Mouse (Mus musculus) liver, embryonic 13.5 days (tissue): ENCODE data around the gene Grsf1. TPM values are rescaled to one million over a fixed set of nuclear protein-coding genes. Genes with fewer than 3 reads are reported as not detected.
A peak's percentile ranks its signal among the peaks of the same experiment; 100 is the strongest.

Source experiments
- ATAC-seq: fragments of 200-750 bp; cut with Nextera tagmentation; 2 replicates; pipeline ENCODE4 v1.8.0; 2017; ENCODE audit warnings: low read depth, mild to moderate bottlenecking, moderate number of reproducible peaks, moderate library complexity
- DNase-seq: peaks from one replicate; pipeline ENCODE4 v3.0.0; 2022
- H3K27ac ChIP-seq: fragments of 300-500 bp; sonication (generic); 2 replicates; pipeline ENCODE4 v1.5.1; 2015; ENCODE audit warnings: moderate library complexity, mild to moderate bottlenecking, inconsistent platforms
- H3K27me3 ChIP-seq: fragments of 300-500 bp; sonication (generic); 2 replicates; pipeline ENCODE4 v1.6.1; 2015; ENCODE audit warnings: mild to moderate bottlenecking, inconsistent platforms
- H3K36me3 ChIP-seq: fragments of 300-500 bp; sonication (generic); 2 replicates; pipeline ENCODE4 v1.6.1; 2015; ENCODE audit warnings: mild to moderate bottlenecking, inconsistent platforms
- H3K4me1 ChIP-seq: fragments of 300-500 bp; sonication (generic); replicated peaks from 2 replicates; pipeline ENCODE4 v1.6.1; 2015; ENCODE audit warnings: inconsistent platforms
- H3K4me2 ChIP-seq: fragments of 300-500 bp; sonication (generic); 2 replicates; pipeline ENCODE4 v1.6.1; 2015; ENCODE audit warnings: inconsistent platforms, mild to moderate bottlenecking, moderate library complexity
- H3K4me3 ChIP-seq: fragments of 300-500 bp; sonication (generic); replicated peaks from 2 replicates; pipeline ENCODE4 v1.5.1; 2015; ENCODE audit warnings: mild to moderate bottlenecking, inconsistent platforms
- H3K9ac ChIP-seq: fragments of 300-500 bp; sonication (generic); 2 replicates; pipeline ENCODE4 v1.6.1; 2015; ENCODE audit warnings: mild to moderate bottlenecking, inconsistent platforms
- H3K9me3 ChIP-seq: fragments of 300-500 bp; sonication (generic); replicated peaks from 2 replicates; pipeline ENCODE4 v1.6.1; 2016; ENCODE audit warnings: inconsistent platforms
- WGBS: fragments of 180-500 bp; shearing (Covaris S2); methylation state at CpG from one replicate; pipeline ENCODE4 v1.1.7; 2015; ENCODE audit not compliant: insufficient replicate concordance; 5-methylcytosine and 5-hydroxymethylcytosine counted together
- polyA plus RNA-seq: library from polyadenylated mRNA; unstranded; fragments of >200 nt; fragmentation: Nextera tagmentation; extraction: Ambion mirVana; gene quantifications from 2 replicates; pipeline ENCODE4 v1.2.1, GENCODE M21; 2015

The Grsf1 gene
- polyA plus RNA-seq, 1 experiment from 2014 or later, result 29.5 TPM

DNA sequence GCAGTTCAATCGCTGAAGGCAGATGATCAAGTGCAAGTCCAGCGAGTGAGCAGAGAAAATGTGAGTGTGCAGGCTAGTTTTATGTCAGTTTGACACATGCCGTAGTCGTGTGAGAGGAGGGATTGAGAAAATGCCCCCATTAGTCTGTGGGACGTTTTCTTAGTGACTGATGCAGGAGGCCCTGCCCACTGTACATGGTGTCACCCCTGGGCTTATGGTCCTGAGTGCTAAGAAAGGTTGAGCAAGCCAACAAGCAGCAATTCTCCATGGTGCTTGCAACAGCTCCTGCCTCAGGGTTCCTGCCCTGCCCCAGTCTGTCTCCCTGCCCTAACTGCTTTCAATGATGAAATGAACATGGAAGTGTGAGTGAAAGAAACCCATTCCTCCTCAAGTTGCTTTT is 23.4 kb downstream of the Grsf1 start:
- DNase-seq (no peak), ATAC-seq (no peak)
- H3K9ac ChIP-seq, result no peak overlapping the region
- no peaks in the 10 kb centered on the region for H3K27me3 ChIP-seq
- H3K36me3 ChIP-seq, result peaks cover 24% of the 10 kb centered on the region
- H3K9me3 ChIP-seq, result no peaks in the 10 kb centered on the region
- WGBS, result 72% methylated on average over 5 of the region's 5 CpGs
- H3K4me2 ChIP-seq, result no peak overlapping the region
- H3K27ac ChIP-seq, result no peak overlapping the region
- H3K4me3 ChIP-seq, result no peak overlapping the region
- H3K4me1 ChIP-seq, result peaks cover 21% of the 10 kb centered on the region

DNA sequence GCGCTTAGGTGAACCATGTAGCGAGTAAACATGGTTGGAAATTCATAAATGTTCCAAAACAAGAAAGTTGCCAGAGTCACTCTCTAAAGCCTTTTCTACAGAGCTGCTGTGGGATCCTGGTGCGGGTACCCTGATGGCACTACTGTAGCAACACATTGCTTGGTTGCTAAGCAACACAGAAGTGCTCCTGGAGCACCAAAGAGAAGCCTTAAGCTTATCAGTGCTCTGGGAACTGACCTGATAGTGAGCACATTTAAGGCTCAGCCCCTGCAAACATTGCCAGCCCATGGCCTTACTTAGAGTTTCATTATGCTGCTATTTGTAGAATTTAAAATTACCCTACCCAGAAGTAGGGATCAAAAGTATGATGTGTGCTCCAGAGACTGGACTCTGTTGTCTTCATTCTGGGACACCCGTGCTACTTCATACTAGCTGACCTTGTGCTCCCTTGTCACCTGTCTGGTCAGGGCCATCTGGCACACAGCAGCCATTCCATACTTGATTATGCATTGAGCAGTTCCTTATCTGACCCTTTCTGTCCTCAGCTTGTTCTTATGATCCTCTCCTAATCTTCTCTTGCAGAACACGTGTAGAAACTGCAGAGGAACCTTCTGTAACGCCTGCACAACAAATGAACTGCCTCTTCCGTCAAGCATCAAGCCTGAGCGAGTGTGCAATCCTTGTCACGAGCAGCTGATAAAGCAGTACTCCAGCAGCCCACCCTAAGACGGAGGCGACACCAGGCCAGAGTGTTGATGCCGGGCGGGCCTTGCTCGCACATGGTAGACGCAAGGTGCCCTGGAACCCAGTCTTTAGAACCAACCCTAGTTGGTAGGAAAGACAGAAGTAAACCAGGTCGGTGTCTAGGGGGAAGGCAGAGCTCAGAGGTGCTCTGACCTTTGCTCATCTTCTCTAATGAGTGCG is 26.5 kb downstream of the Grsf1 start:
- Histone ChIP-seq H3K4me3 (no peak overlapping the region), H3K36me3 (peaks cover 29% of the 10 kb centered on the region), H3K9me3 (no peaks in the 10 kb centered on the region), H3K4me1 (peaks cover 21% of the 10 kb centered on the region), H3K27ac (no peak overlapping the region), H3K9ac (no peak overlapping the region), H3K4me2 (no peak overlapping the region), H3K27me3 (no peaks in the 10 kb centered on the region)
- ATAC-seq (peak; percentile 88), DNase-seq (peak; percentile 23)
- WGBS, result 46% methylated on average over 17 of the region's 17 CpGs

DNA sequence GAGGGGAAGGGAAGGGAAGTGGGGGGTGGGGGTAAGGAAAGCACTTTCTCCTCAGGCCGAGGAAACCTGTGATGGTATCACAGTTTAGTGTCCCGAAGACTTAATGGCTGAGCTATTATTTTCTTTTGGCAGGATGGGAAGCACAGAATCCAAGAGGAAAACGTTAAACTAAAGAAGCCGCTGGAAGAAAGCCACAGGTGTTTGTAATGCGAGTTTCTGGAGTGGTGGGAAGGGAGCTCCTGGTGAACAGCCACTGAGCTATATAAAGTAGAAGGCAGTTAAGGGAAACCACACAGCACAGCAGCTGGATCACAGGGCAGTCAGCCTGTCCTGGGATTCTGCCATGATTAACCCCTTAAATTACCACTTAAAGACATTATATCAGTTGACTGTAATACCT is 30.6 kb downstream of the Grsf1 start:
- Histone ChIP-seq H3K9me3 (no peaks in the 10 kb centered on the region), H3K27ac (no peak overlapping the region), H3K4me3 (no peak overlapping the region), H3K4me1 (peaks cover 20% of the 10 kb centered on the region), H3K4me2 (no peak overlapping the region), H3K27me3 (no peaks in the 10 kb centered on the region), H3K36me3 (peaks cover 30% of the 10 kb centered on the region), H3K9ac (no peak overlapping the region)
- 51% methylated on average over 5 of the region's 5 CpGs for WGBS
- ATAC-seq (no peak), DNase-seq (no peak)

- no peak for ATAC-seq
- Histone ChIP-seq H3K36me3 (peaks cover 29% of the 10 kb centered on the region), H3K4me1 (peaks cover 15% of the 10 kb centered on the region), H3K4me2 (no peak overlapping the region), H3K27me3 (no peaks in the 10 kb centered on the region), H3K9ac (no peak overlapping the region), H3K27ac (no peak overlapping the region), H3K9me3 (no peaks in the 10 kb centered on the region), H3K4me3 (no peak overlapping the region)
- WGBS, result 68% methylated on average over 2 of the region's 2 CpGs
- DNase-seq, result no peak
Observed at GRCm38 (mm10) chr5:88644901-88645300, 31.1 kb downstream of the Grsf1 start.

DNA sequence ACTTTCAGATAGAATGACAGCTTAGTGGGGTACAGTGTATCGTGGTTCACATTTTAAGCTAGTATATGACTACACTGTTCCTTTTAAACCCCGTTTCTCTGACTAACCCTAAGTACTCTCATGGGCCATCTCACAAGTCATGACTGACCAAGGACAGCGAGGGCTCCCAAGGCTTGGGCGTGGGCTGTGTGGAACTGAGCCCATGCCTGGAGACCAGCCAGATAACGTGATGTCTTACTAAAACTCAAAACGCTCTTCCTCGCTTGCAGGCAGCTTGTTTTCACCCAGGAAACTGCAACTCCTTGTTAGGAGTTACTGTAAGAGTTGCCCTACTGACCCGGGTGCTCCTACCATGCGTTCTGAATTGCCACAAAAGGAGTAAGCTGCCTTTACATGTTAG is 32.5 kb downstream of the Grsf1 start:
- ATAC-seq (no peak), DNase-seq (no peak)
- H3K36me3 ChIP-seq, result peaks cover 29% of the 10 kb centered on the region

GRCm38 (mm10) chr5:88642786-88643185 is 33.2 kb downstream of the Grsf1 start:
- no peak overlapping the region for H3K4me2 ChIP-seq
- H3K9me3 ChIP-seq, result no peaks in the 10 kb centered on the region
- WGBS, result 63% methylated on average over 9 of the region's 9 CpGs
- peaks cover 24% of the 10 kb centered on the region for H3K36me3 ChIP-seq
- no peaks in the 10 kb centered on the region for H3K27me3 ChIP-seq
- H3K4me3 ChIP-seq, result no peak overlapping the region
- no peaks in the 10 kb centered on the region for H3K4me1 ChIP-seq
- no peak overlapping the region for H3K27ac ChIP-seq
- H3K9ac ChIP-seq, result no peak overlapping the region
- 0 out of 2 replicates have a peak, but pooled peaks have one; percentile 36 for ATAC-seq
- no peak for DNase-seq

More for the DNA sequence above, 32.5 kb downstream of the Grsf1 start:
- H3K9me3 ChIP-seq, result no peaks in the 10 kb centered on the region
- 73% methylated on average over 9 of the region's 9 CpGs for WGBS
- no peak overlapping the region for H3K9ac ChIP-seq
- no peak overlapping the region for H3K4me2 ChIP-seq
- no peak overlapping the region for H3K4me3 ChIP-seq
- H3K27ac ChIP-seq, result no peak overlapping the region
- H3K4me1 ChIP-seq, result peaks cover under 1% of the 10 kb centered on the region
- no peaks in the 10 kb centered on the region for H3K27me3 ChIP-seq

GRCm38 (mm10) chr5:88634076-88634475 is 41.9 kb downstream of the Grsf1 start:
- ATAC-seq (no peak), DNase-seq (no peak)
- Histone ChIP-seq H3K27me3 (no peaks in the 10 kb centered on the region), H3K4me3 (no peak overlapping the region), H3K4me1 (peaks cover 6% of the 10 kb centered on the region; the same call in 1 of the 2 replicates), H3K9me3 (no peaks in the 10 kb centered on the region), H3K27ac (no peak overlapping the region), H3K9ac (no peak overlapping the region), H3K4me2 (no peak overlapping the region), H3K36me3 (peaks cover 14% of the 10 kb centered on the region; the same call in 1 of the 2 replicates)
- 78% methylated on average over 5 of the region's 5 CpGs for WGBS

DNA sequence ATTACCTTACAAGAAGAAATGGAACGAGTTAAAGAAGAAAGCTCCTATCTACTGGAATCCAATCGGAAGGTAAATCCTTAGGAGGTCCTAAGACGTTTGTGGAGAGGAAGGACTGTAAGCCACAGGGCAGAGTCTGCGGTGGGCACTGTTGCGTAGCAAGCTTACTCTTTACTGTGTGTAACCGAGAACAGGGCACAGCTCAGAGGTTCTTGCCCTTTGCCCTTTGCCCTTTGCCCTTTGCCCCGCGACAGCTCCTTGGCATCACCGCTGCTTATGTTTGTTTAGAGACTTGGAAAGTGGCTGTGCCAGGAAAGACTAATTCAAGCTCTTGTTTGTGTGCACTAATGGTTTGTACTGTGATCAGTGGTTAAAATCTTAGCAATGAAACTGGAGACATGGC is 43.5 kb downstream of the Grsf1 start:
- H3K4me1 ChIP-seq, result peaks cover 20% of the 10 kb centered on the region
- no peak overlapping the region for H3K4me2 ChIP-seq
- DNase-seq (no peak), ATAC-seq (no peak)
- 84% methylated on average over 9 of the region's 9 CpGs for WGBS
- H3K27me3 ChIP-seq, result no peaks in the 10 kb centered on the region
- H3K9ac ChIP-seq, result no peak overlapping the region
- H3K4me3 ChIP-seq, result no peak overlapping the region
- peaks cover 8% of the 10 kb centered on the region; the same call in 1 of the 2 replicates for H3K36me3 ChIP-seq
- H3K27ac ChIP-seq, result no peak overlapping the region
- no peaks in the 10 kb centered on the region for H3K9me3 ChIP-seq

DNA sequence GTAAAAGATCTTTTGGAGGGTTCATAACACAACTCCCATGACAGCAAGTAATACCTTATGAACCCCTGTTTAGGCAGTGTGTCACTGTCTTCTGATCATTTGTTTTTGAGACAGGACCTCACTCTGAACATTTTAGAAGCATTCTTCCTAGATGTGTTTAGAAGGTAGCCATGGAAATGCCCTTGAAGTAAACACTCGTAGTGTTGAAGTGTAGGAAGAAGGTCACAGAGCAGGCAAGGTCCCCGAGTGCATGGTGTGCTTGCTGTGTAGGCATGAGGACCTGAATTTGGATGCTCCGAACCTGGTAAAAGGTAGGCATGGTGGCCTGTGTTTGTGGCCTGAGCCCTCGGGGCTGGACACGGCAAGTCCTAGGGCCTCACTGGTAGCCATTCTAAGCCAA is 44.4 kb downstream of the Grsf1 start:
- Histone ChIP-seq H3K36me3 (0 out of 2 replicates have a peak, but pooled peaks cover 3% of the 10 kb centered on the region), H3K27ac (no peak overlapping the region), H3K4me1 (peaks cover 28% of the 10 kb centered on the region), H3K9me3 (no peaks in the 10 kb centered on the region), H3K4me2 (no peak overlapping the region), H3K9ac (no peak overlapping the region), H3K4me3 (no peak overlapping the region), H3K27me3 (no peaks in the 10 kb centered on the region)
- ATAC-seq (no peak), DNase-seq (no peak)
- 67% methylated on average over 5 of the region's 5 CpGs for WGBS

- ATAC-seq (no peak), DNase-seq (no peak)
- Histone ChIP-seq H3K4me1 (peaks cover 28% of the 10 kb centered on the region), H3K9ac (no peak overlapping the region; the same call in 1 of the 2 replicates), H3K27ac (no peak overlapping the region), H3K36me3 (0 out of 2 replicates have a peak, but pooled peaks cover 3% of the 10 kb centered on the region), H3K4me3 (no peak overlapping the region), H3K27me3 (no peaks in the 10 kb centered on the region), H3K4me2 (no peak overlapping the region), H3K9me3 (no peaks in the 10 kb centered on the region)
- WGBS, result 31% methylated on average over 3 of the region's 3 CpGs
Observed at GRCm38 (mm10) chr5:88630883-88631282, 45.1 kb downstream of the Grsf1 start.

GRCm38 (mm10) chr5:88629987-88630386 is 46.0 kb downstream of the Grsf1 start:
- WGBS, result 85% methylated on average over 8 of the region's 8 CpGs
- no peaks in the 10 kb centered on the region for H3K27me3 ChIP-seq
- no peaks in the 10 kb centered on the region for H3K9me3 ChIP-seq
- no peak overlapping the region for H3K9ac ChIP-seq
- no peak overlapping the region for H3K4me3 ChIP-seq
- ATAC-seq (no peak), DNase-seq (no peak)
- no peak overlapping the region for H3K27ac ChIP-seq
- H3K36me3 ChIP-seq, result no peaks in the 10 kb centered on the region
- H3K4me1 ChIP-seq, result peaks cover 28% of the 10 kb centered on the region
- no peak overlapping the region for H3K4me2 ChIP-seq

DNA sequence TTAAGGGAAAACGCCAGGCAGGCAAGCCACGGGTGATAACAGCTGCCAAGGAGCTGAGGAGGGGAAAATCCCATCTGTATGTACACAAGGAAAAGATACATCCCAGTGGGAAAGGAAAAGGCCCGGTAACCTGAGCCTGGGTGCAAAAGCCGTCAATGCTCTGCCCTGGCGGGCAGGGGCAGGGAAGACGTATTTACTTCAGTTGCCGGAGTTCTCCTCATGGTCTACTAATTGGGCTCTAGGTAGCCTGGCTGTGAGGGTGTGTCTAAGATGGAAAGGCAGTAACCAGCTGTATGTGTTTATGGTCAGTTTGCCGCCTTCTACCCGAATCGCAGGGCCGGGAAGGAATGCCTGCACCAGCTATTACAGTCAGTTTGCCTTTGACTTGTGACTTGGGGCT is 46.8 kb downstream of the Grsf1 start:
- no peak for DNase-seq
- no peaks in the 10 kb centered on the region for H3K27me3 ChIP-seq
- peaks cover 28% of the 10 kb centered on the region for H3K4me1 ChIP-seq
- H3K4me2 ChIP-seq, result no peak overlapping the region
- H3K9ac ChIP-seq, result no peak overlapping the region
- no peaks in the 10 kb centered on the region for H3K9me3 ChIP-seq
- H3K4me3 ChIP-seq, result no peak overlapping the region
- H3K27ac ChIP-seq, result 0 out of 2 replicates have a peak overlapping the region, but pooled peaks have one; percentile 23
- no peaks in the 10 kb centered on the region for H3K36me3 ChIP-seq
- 85% methylated on average over 11 of the region's 11 CpGs for WGBS
- ATAC-seq, result no peak
